Mouse (Mus musculus): ENCODE measurements around the gene Tesk1. TPM values are rescaled to one million over a fixed set of nuclear protein-coding genes. Genes with fewer than 3 reads are reported as not detected.
A peak's percentile ranks its signal among the peaks of the same experiment; 100 is the strongest.

Tesk1 gene
- polyA plus RNA-seq (2012; rRNA removed): 25.8 and 34.2 TPM in 2 replicates

DNA sequence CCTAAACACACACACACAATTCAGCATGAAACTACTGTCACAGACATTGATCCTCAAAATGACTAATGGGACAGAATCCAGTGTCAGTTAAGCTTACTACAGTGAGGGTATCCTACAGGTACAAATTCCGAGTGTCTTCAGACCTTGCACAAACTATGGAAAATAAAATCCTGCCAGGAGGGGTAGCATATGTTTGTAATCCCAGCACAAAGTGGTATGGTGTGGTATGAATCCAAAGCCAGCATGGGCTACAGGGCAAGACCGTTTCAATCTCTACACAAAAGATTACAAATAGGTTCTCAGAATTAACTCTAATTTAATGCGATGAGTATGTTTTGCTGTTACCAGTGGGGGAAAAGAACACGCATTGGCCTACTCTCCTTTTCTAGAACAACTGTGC lies at the start of gene Tesk1:
TSS of gene Tesk1 (plus strand) at position 301 of the 400 bp plus-strand sequence.
- no peak for DNase-seq (ENCODE audit: low spot score)

GRCm38 (mm10) chr4:43394345-43394891 lies 47.3 kb upstream of the Tesk1 start:
- DNase-seq (ENCODE audit: low spot score): peak; percentile 54

- no peak for DNase-seq (ENCODE audit: low spot score)
Observed at GRCm38 (mm10) chr4:43395147-43395546, 46.6 kb upstream of the Tesk1 start.

DNA sequence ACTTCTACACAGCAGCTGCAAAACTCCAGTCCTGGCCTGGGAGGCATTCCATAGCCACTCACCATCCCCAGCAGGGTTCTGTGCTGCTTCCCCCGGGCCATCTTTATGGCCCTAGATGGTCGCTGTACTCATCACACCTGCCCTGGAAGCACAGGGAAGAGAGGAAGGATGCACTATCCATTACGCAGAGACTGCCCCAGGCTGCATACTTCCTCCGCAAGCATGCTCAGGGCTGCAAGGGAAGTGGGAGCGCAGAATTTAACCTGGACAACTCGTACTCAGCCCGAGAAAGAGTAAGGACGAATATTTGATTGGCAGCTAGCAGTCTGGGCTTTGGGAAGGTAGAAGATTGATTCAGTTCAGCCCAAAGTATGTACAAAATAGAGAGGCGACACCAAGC lies 45.9 kb upstream of the Tesk1 start:
- DNase-seq (ENCODE audit: low spot score): no peak

- DNase-seq (ENCODE audit: low spot score): no peak
Observed at GRCm38 (mm10) chr4:43396381-43396780, 45.4 kb upstream of the Tesk1 start.

DNA sequence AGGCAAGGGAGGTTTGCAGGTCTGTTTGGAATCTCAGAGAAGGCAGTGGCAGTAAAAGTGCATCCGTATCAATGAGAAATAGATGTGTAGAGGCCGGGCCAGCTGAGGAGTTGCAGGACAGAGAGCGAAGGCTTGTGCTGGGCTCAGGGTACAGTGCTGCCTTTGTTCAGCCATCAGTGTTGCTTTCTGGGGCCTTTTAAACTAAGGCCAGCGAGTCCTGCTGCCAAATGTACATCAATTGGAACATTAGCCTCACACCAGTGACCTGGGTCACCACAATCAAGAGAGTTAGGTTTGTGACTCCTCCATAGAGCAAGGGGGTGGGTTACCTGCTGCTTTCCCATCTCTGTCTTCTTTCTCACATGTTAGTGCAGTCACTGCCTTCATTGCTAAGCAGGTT lies 43.7 kb upstream of the Tesk1 start:
- no peak for DNase-seq (ENCODE audit: low spot score)

DNA sequence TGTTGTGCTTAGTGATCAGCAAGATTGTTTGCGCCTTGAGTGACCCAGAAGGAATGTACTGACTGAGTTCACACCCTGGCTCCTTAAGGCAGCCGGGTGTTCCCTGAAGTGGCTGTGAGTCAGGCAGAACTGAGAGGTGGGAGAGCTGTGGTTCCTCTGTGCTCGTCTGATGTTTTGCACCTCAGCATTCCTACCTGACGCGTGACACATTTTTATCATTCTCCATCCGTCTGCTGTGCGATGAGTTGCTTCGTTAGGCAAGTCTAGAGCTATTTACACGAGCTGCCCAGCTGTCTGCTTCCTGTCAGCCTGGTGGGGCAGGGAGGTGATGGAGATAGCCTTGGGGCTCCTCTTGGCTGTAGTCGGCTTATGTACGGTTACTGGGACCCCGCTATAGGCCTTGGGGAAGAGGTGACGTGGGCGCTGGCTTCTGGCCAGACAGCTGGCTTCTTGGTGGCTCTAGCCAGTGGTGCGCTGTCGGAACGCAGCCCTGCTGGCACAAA lies 42.9 kb upstream of the Tesk1 start:
- no peak for DNase-seq (ENCODE audit: low spot score)

- no peak for DNase-seq (ENCODE audit: low spot score)
Observed at GRCm38 (mm10) chr4:43399391-43400131, 42.2 kb upstream of the Tesk1 start.

DNA sequence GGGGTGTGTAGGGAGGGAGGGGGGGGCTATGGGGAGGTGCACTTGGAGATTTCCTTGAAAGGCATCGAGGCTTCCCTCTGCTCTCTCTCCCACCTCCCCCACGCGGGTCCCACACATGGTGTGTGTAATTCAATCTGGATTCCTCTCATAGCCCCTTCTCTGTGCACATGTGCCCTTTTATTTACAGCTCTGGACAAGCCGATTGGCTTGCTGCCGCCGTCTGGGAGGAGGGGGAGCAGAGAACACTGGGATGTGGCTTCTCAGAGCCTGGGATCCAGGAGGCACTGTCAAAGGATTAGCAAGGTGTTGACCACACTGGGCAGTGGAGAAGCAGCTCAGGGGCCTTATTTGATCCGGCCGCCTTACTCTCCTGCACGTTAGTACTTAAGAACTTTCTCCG lies 40.8 kb upstream of the Tesk1 start:
- no peak for DNase-seq (ENCODE audit: low spot score)

DNA sequence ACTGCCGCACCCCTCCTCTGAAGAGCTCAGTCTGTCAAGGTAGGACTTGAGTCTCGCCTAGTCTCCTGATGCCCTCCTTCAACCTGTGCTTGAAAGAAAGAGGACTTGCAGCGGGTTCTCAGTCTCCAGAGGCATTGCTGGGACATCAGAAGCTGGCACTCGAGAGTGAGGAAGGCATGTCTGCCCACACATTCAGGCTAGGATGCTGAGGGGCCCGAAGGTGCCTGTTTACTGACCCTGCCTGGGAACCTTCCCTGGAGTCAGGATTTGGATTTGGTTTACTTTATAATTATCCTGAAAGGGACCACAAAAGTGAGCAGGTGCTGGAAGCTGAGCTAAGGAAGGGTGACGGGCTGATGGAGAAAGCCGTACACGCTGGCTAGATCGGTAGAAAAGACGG lies 40.3 kb upstream of the Tesk1 start:
- no peak for DNase-seq (ENCODE audit: low spot score)

GRCm38 (mm10) chr4:43402212-43402611 lies 39.5 kb upstream of the Tesk1 start:
- DNase-seq (ENCODE audit: low spot score): no peak

DNA sequence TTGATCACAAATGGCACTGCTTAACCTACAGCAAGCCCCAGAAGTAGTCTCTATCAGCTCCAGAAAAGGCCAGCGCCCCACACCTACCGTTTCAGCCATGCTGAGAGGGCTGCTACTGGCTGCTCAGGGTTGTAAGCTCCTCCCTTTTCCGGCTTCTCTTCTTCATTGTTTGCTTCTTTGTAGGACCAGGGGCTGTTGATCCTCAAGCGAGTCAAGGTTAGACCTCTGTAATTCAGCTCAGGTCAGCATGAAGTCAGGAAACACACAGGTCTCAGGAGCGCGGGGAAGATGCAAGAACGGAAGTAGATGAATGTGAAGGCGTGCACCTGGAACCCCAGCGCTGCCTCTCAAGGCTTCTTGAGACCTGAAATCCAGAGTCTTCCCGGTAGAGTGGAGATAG lies 37.0 kb upstream of the Tesk1 start:
- DNase-seq (ENCODE audit: low spot score): no peak

DNA sequence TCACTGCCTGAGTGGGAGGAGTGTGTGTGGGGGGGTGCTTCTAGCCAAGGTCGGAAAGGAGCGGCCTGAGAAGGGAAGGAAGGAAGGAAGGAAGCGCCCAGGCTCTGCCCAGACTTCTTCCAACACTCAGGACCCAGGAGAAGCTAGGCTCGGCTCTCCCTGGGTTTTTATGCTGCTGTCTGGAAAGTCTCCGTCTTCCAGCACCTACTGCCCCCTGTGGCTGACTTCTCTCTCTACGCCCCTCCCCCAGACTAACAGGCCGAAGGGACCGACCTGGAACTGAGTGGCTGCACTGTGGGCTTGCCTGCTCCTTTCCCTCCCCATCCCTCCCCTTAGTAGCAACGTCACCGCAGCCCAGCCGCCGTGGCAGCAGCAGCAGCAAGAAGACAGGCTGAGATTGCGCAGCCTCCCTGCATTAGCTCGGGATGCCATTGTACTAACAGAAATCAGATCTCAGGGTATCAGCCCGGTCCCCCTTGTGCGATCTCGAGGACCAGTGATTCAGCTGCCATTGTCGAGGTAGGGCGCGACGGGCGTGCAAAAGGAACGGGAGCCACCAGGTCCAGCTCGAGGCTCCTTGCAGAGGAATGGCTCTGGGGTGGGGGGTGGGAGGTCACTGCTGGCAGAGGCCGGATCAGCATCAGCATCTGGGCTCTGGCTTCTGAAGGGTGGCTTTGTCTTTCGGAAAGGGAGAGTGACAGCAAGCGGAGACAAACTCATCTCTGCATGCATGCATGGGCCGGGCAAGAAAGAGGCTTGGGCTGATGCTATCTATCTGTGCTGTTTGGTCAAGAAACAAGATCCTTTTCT lies 35.4 kb upstream of the Tesk1 start:
- DNase-seq (ENCODE audit: low spot score): no peak

DNA sequence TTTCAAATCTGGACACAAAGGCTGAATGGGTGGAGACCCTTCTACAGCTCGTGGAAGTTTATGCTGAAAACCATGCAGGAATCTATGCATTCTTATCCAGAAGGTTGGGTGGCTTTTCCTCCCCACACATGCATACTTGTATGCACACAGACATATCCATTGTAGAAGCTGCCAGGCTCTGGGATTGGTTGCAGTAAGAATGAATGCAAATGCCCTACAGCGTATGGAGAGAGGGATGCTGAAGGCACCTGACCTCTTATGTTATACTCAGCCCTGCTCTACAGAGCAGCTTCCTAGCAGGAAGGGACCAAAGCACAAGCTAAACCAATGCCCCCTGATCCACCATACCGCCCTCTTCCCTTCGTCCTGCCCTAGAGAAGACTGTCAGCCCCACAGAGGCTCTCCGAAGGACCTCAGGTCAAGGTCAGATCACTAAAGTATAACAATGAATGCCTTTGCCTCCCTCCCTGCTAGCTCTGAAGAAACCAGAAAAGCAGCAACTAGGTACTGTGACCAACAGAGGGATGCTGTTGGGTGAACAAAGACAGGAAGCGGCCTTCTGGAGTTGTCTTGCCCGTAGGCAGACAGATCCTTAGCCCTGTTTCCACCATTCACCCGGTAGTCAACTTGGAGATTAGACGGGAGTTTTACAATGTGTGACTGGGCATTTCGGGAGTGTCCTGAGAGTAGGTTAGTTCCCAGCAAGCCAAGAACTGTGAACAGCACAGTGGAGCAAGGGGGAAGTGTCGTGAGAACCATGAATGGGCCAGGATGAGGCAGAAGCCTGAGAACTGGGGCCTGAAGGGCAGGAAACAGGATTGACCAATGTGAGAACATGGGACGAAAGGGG lies 34.4 kb upstream of the Tesk1 start:
- no peak for DNase-seq (ENCODE audit: low spot score)

GRCm38 (mm10) chr4:43414761-43415160 lies 27.0 kb upstream of the Tesk1 start:
- DNase-seq (ENCODE audit: low spot score): no peak

- no peak for DNase-seq (ENCODE audit: low spot score)
Observed at GRCm38 (mm10) chr4:43415221-43416070, 26.3 kb upstream of the Tesk1 start.

- no peak for DNase-seq (ENCODE audit: low spot score)
Observed at GRCm38 (mm10) chr4:43416071-43416490, 25.7 kb upstream of the Tesk1 start.

GRCm38 (mm10) chr4:43417269-43418062 lies 24.3 kb upstream of the Tesk1 start:
- DNase-seq (ENCODE audit: low spot score): no peak

DNA sequence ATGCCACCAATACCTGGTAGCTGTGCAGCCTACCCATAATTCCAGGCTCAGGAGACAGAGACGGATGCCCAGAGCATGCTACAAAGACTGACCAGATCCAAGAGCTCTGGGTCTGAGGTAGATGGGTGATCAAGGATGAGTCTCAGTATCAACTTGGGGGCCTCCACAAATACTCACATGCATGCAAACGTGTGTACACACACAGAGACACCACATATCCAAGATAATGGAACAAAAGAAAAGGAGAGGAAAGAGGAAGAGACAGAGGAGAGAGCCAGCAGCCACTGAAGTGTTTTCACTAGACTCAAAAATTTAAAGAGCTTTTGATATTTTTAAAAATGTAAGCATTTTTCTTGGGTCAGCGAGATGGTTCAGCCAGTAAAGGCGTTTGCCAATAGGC lies 23.3 kb upstream of the Tesk1 start:
- no peak for DNase-seq (ENCODE audit: low spot score)
